ENCODE assay signal across 8 mouse cellular contexts in the genomic region with DNA sequence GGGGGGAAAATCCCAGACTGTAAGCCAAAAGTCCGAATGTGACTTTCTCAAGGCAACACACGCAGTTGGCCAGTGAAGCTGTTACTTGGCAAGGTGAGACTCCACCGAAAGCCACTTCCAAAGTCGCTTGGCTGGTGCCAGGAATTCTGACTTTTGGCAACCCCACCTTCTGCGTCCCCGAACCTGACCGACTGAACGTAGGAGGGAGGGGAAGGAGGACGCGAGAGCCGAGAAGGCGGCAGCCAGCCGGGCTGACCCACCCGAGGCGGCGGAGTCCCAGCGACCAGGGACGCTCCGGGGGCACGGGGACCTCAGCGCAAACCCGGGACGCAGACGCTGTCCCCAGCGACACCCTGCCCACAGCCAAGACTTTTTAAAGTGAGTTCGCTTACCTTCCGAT.
A peak's percentile ranks its signal among the peaks of the same experiment; 100 is the strongest.
DNase-seq lines count a peak whose midpoint lies in the region; ATAC-seq lines count a peak whose summit lies in the region.

No protein-coding gene starts in this region.

- H3K27ac ChIP-seq in forebrain, embryonic 13.5 days, result no peak overlapping the region
- peak overlapping the region; percentile 100 for H3K27ac ChIP-seq in limb, embryonic 10.5 days
- no peak overlapping the region for H3K27ac ChIP-seq in midbrain, embryonic 13.5 days

- peaks cover 56% of the 10 kb centered on the region for H3K27me3 ChIP-seq in forebrain, embryonic 13.5 days
- H3K27me3 ChIP-seq in limb, embryonic 10.5 days (ENCODE audit: low read depth, poor library complexity, severe bottlenecking), result no peaks in the 10 kb centered on the region
- H3K27me3 ChIP-seq in midbrain, embryonic 13.5 days, result peaks cover 22% of the 10 kb centered on the region

- peak overlapping the region; percentile 89 for H3K4me2 ChIP-seq in forebrain, embryonic 13.5 days
- H3K4me2 ChIP-seq in midbrain, embryonic 13.5 days (replicated peaks), result peak overlapping the region; percentile 80

- H3K4me3 ChIP-seq in forebrain, embryonic 13.5 days, result peak overlapping the region; percentile 48
- peak overlapping the region; percentile 89 for H3K4me3 ChIP-seq in limb, embryonic 10.5 days
- H3K4me3 ChIP-seq in midbrain, embryonic 13.5 days (replicated peaks), result peak overlapping the region; percentile 52

- peak overlapping the region; percentile 62 for H3K9ac ChIP-seq in forebrain, embryonic 13.5 days
- peak overlapping the region; percentile 51 for H3K9ac ChIP-seq in midbrain, embryonic 13.5 days (replicated peaks)

- DNase-seq in 416B (ENCODE audit: low read depth), result peak; percentile 32
- DNase-seq in adrenal gland, adult 8-10 months, result peak; percentile 26
- peak; percentile 62 for DNase-seq in heart, postnatal 25 days (ENCODE audit: low spot score)
- DNase-seq in limb, embryonic 10.5 days (ENCODE audit: low spot score), result peak; percentile 77
- DNase-seq in left cerebral cortex, postnatal 14 days (ENCODE audit: low spot score in 2 of 2), result no peak
- DNase-seq in thymus, postnatal 10 days (ENCODE audit: low spot score in 2 of 2), result no peak

- intact Hi-C loops in heart, postnatal 25 days (cut with DNase I), result loop anchor here (10.0 kb wide), 5 partner anchors 93 to 293 kb away; no protein-coding TSS in a partner anchor
- intact Hi-C loops in left cerebral cortex, postnatal 14 days (cut with DNase I), result loop anchor here (10.0 kb wide), 1 partner anchor 203 kb away; no protein-coding TSS in a partner anchor

- H3K36me3 ChIP-seq in forebrain, embryonic 13.5 days (ENCODE audit: poor library complexity, severe bottlenecking), result no peaks in the 10 kb centered on the region
- peaks cover 18% of the 10 kb centered on the region for H3K36me3 ChIP-seq in limb, embryonic 10.5 days
- H3K36me3 ChIP-seq in midbrain, embryonic 13.5 days, result no peaks in the 10 kb centered on the region

- no peak for ATAC-seq in forebrain, embryonic 13.5 days
- no peak for ATAC-seq in midbrain, embryonic 13.5 days

- H3K9me3 ChIP-seq in forebrain, embryonic 13.5 days (replicated peaks), result no peaks in the 10 kb centered on the region
- no peaks in the 10 kb centered on the region for H3K9me3 ChIP-seq in limb, embryonic 10.5 days (replicated peaks)
- H3K9me3 ChIP-seq in midbrain, embryonic 13.5 days, result no peaks in the 10 kb centered on the region

- WGBS in forebrain, embryonic 13.5 days, result under 1% methylated on average over 26 of the region's 27 CpGs
- WGBS in limb, embryonic 10.5 days, result under 1% methylated on average over 27 of the region's 27 CpGs
- WGBS in midbrain, embryonic 13.5 days, result under 1% methylated on average over 27 of the region's 27 CpGs

- peaks cover 15% of the 10 kb centered on the region for H3K4me1 ChIP-seq in forebrain, embryonic 13.5 days
- peaks cover 48% of the 10 kb centered on the region for H3K4me1 ChIP-seq in limb, embryonic 10.5 days
- H3K4me1 ChIP-seq in midbrain, embryonic 13.5 days (replicated peaks), result peaks cover 24% of the 10 kb centered on the region

Comparison
In these comparisons a context has a peak if more than half of its experiments do, and no peak if none do; other contexts are left out.
1. DNase-seq: peak in 416B (single experiment), adrenal gland, adult 8-10 months (single experiment), heart, postnatal 25 days (single experiment) and limb, embryonic 10.5 days (single experiment); none in left cerebral cortex, postnatal 14 days (0 of 2) and thymus, postnatal 10 days (0 of 2).
2. Peak in every context shown above with its lines, with median percentiles within 50 percentile points of each other: H3K4me3 ChIP-seq.